Mouse (Mus musculus) liver, adult 2 months (tissue): ENCODE results near the gene Tnks1bp1. TPM values are rescaled to one million over a fixed set of nuclear protein-coding genes. Genes with fewer than 3 reads are reported as not detected.

Source experiments
- DNase-seq: peaks from one replicate; pipeline ENCODE4 v3.0.0-alpha.2; 2011; ENCODE audit warnings: low read depth, low spot score; ENCODE audit errors: extremely low read depth
- H3K27ac ChIP-seq: fragments of 200-500 bp; replicated peaks from 2 replicates; pipeline ENCODE4 v1.5.1; 2012; ENCODE audit warnings: low read depth, mild to moderate bottlenecking, control low read depth, inconsistent platforms, low read length; ENCODE audit not compliant: insufficient read depth
- H3K27me3 ChIP-seq: fragments of 200-500 bp; 2 replicates; pipeline ENCODE4 v1.6.1; 2012; ENCODE audit warnings: mild to moderate bottlenecking, moderate library complexity, low read length, inconsistent platforms; ENCODE audit not compliant: control insufficient read depth, insufficient read depth
- H3K36me3 ChIP-seq: fragments of 200-500 bp; 2 replicates; pipeline ENCODE4 v1.6.1; 2012; ENCODE audit warnings: low read length, inconsistent platforms; ENCODE audit not compliant: control insufficient read depth, insufficient read depth
- H3K4me1 ChIP-seq: fragments of 200-500 bp; 2 replicates; pipeline ENCODE4 v1.6.1; 2011; ENCODE audit warnings: low read length; ENCODE audit not compliant: control insufficient read depth, insufficient read depth
- H3K4me3 ChIP-seq: fragments of 200-500 bp; 2 replicates; pipeline ENCODE4 v1.5.1; 2011; ENCODE audit warnings: low read depth, mild to moderate bottlenecking, control low read depth, low read length, moderate library complexity; ENCODE audit not compliant: insufficient read depth
- H3K79me2 ChIP-seq: fragments of 200-500 bp; 2 replicates; pipeline ENCODE4 v1.6.1; 2012; ENCODE audit warnings: inconsistent platforms, mild to moderate bottlenecking, low read length, moderate library complexity; ENCODE audit not compliant: control insufficient read depth, insufficient read depth
- H3K9ac ChIP-seq: fragments of 200-500 bp; 2 replicates; pipeline ENCODE4 v1.6.1; 2012; ENCODE audit warnings: low read depth, mild to moderate bottlenecking, control low read depth, inconsistent platforms, low read length
- CTCF ChIP-seq: fragments of 200-500 bp; IDR thresholded peaks from 2 replicates; pipeline ENCODE4 v1.5.1; 2011; ENCODE audit warnings: low read depth, low read length, control low read depth
- POLR2A ChIP-seq: fragments of 200-500 bp; IDR thresholded peaks from 2 replicates; pipeline ENCODE4 v1.6.1; 2011; ENCODE audit warnings: low read length, control low read depth; ENCODE audit not compliant: insufficient read depth; ENCODE audit errors: extremely low read depth
- WGBS: fragments of 180-500 bp; shearing (Covaris S2); methylation state at CpG from one replicate; pipeline ENCODE4 v1.1.7; 2018; 5-methylcytosine and 5-hydroxymethylcytosine counted together
- polyA plus RNA-seq: library from polyadenylated mRNA; depleted of rRNA; stranded (reverse); fragments of >200 nt; gene quantifications from 2 replicates; pipeline ENCODE4 v1.2.3, GENCODE M21; 2012
- total RNA-seq: library from RNA; depleted of rRNA; stranded (reverse); fragments of >200 nt; gene quantifications from 2 replicates; pipeline ENCODE4 v1.2.3, GENCODE M21; 2014

The Tnks1bp1 gene
- total and polyA plus RNA-seq, 2 experiments: 13.2 to 13.4 TPM

GRCm38 (mm10) chr2:85043623-85044022, 4.2 kb upstream of the Tnks1bp1 start:
- peaks cover 2% of the 10 kb centered on the region; the same call in 1 of the 2 replicates for H3K4me1 ChIP-seq
- H3K9ac ChIP-seq: no peak overlapping the region
- peaks cover 38% of the 10 kb centered on the region for H3K36me3 ChIP-seq
- WGBS: 92% methylated on average over 7 of the region's 7 CpGs
- H3K79me2 ChIP-seq: no peaks in the 10 kb centered on the region
- no peak overlapping the region for H3K4me3 ChIP-seq
- no peak overlapping the region for H3K27ac ChIP-seq
- TF ChIP-seq CTCF (no peak), POLR2A (no peak)
- no peak for DNase-seq
- H3K27me3 ChIP-seq: no peaks in the 10 kb centered on the region

GRCm38 (mm10) chr2:85046222-85046621, 1.6 kb upstream of the Tnks1bp1 start:
- no peak overlapping the region for H3K27ac ChIP-seq
- TF ChIP-seq CTCF: no peak
- no peak for TF ChIP-seq POLR2A
- no peak overlapping the region for H3K4me3 ChIP-seq
- no peaks in the 10 kb centered on the region for H3K27me3 ChIP-seq
- H3K79me2 ChIP-seq: no peaks in the 10 kb centered on the region
- peaks cover 27% of the 10 kb centered on the region; the same call in 1 of the 2 replicates for H3K36me3 ChIP-seq
- 93% methylated on average over 8 of the region's 8 CpGs for WGBS
- H3K4me1 ChIP-seq: peaks cover 5% of the 10 kb centered on the region
- H3K9ac ChIP-seq: no peak overlapping the region
- DNase-seq: no peak

- H3K9ac ChIP-seq: no peak overlapping the region
- H3K27me3 ChIP-seq: no peaks in the 10 kb centered on the region
- WGBS: 40% methylated on average over 10 of the region's 10 CpGs
- peaks cover 5% of the 10 kb centered on the region for H3K4me1 ChIP-seq
- DNase-seq: peak; percentile 43
- H3K27ac ChIP-seq: peak overlapping the region; percentile 14
- peaks cover 20% of the 10 kb centered on the region; the same call in 1 of the 2 replicates for H3K36me3 ChIP-seq
- TF ChIP-seq POLR2A (no peak), CTCF (no peak)
- H3K79me2 ChIP-seq: 0 out of 2 replicates have a peak, but pooled peaks cover 2% of the 10 kb centered on the region
- H3K4me3 ChIP-seq: no peak overlapping the region
These were observed 741 bp upstream of the Tnks1bp1 start for GRCm38 (mm10) chr2:85047081-85047480.

- 2% methylated on average over 42 of the region's 44 CpGs for WGBS
- no peaks in the 10 kb centered on the region for H3K27me3 ChIP-seq
- H3K36me3 ChIP-seq: peaks cover 12% of the 10 kb centered on the region; the same call in 1 of the 2 replicates
- peak overlapping the region; percentile 82 for H3K9ac ChIP-seq
- H3K79me2 ChIP-seq: peaks cover 5% of the 10 kb centered on the region; the same call in 1 of the 2 replicates
- peak overlapping the region; percentile 64 for H3K4me3 ChIP-seq
- DNase-seq: no peak
- H3K4me1 ChIP-seq: peaks cover 5% of the 10 kb centered on the region
- H3K27ac ChIP-seq: peak overlapping the region; percentile 47
- no peak for TF ChIP-seq POLR2A
- TF ChIP-seq CTCF: no peak
These were observed 438 bp downstream of the Tnks1bp1 start for GRCm38 (mm10) chr2:85048168-85048751.

GRCm38 (mm10) chr2:85049277-85049676, 1.5 kb downstream of the Tnks1bp1 start:
- H3K9ac ChIP-seq: no peak overlapping the region
- 86% methylated on average over 4 of the region's 4 CpGs for WGBS
- peaks cover 5% of the 10 kb centered on the region; the same call in 1 of the 2 replicates for H3K79me2 ChIP-seq
- peaks cover 11% of the 10 kb centered on the region; the same call in 1 of the 2 replicates for H3K36me3 ChIP-seq
- H3K4me3 ChIP-seq: no peak overlapping the region
- TF ChIP-seq POLR2A: no peak
- no peak for TF ChIP-seq CTCF
- no peak overlapping the region for H3K27ac ChIP-seq
- no peaks in the 10 kb centered on the region for H3K27me3 ChIP-seq
- peaks cover 5% of the 10 kb centered on the region for H3K4me1 ChIP-seq
- no peak for DNase-seq

GRCm38 (mm10) chr2:85050001-85050634, 2.3 kb downstream of the Tnks1bp1 start:
- Histone ChIP-seq H3K4me3 (peak overlapping the region; percentile 39), H3K36me3 (peaks cover 16% of the 10 kb centered on the region; the same call in 1 of the 2 replicates), H3K4me1 (peaks cover 5% of the 10 kb centered on the region), H3K27me3 (no peaks in the 10 kb centered on the region), H3K79me2 (peaks cover 5% of the 10 kb centered on the region; the same call in 1 of the 2 replicates), H3K9ac (0 out of 2 replicates have a peak overlapping the region, but pooled peaks have one; percentile 43), H3K27ac (peak overlapping the region; percentile 6)
- TF ChIP-seq POLR2A: no peak
- TF ChIP-seq CTCF: no peak
- peak; percentile 58 for DNase-seq
- 37% methylated on average over 10 of the region's 10 CpGs for WGBS
